14 mouse cellular contexts compared by ENCODE assay signal in the genomic region with DNA sequence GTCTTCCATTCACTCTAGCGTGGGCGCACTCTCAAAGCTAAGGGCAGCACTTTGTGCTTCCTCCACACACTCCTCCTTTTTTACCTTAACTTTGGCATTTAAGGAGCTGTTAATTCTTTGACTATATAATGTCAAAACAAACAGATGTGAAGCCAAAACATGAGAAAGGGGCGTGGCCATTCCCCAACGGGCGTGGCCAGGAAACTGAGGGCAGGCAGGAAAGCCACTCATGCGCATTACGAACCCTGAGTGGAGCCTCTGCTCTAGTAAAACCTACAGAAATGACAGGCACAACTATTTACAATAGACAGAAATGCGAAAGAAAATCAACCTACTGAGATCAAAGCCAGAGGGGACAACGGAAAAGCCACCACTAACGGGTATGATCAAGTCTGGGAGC. TPM values are rescaled to one million over a fixed set of nuclear protein-coding genes. Genes with fewer than 3 reads are reported as not detected.
DNase-seq lines count a peak whose midpoint lies in the region; ATAC-seq lines count a peak whose summit lies in the region.
"Had no signal": no experiment of that assay in that cellular context is flagged by ENCODE, and none has a peak within 500 bp of the region (broad histone marks: within the 10 kb centered on the region; RNA-seq: fewer than 3 reads in every experiment).

No protein-coding gene starts in this region.

- no peaks in the 10 kb centered on the region for H3K9me3 ChIP-seq in heart, embryonic 15.5 days (replicated peaks)
- H3K9me3 ChIP-seq: limb, embryonic 15.5 days had no signal

- no peak overlapping the region for H3K9ac ChIP-seq in heart, embryonic 15.5 days
- H3K9ac ChIP-seq: forebrain, postnatal 0 days; limb, embryonic 15.5 days had no signal

- no peak for DNase-seq in heart, postnatal 4 days
- DNase-seq in 416B (ENCODE audit: low read depth) = peak; percentile 27
- peak; percentile 67 for DNase-seq in T-cell, adult 2 months (ENCODE audit: low spot score)
- no peak for DNase-seq in ovary, postnatal 14 days (ENCODE audit: low spot score)
- DNase-seq: cerebellum, adult 9-11 months; forebrain, postnatal 0 days; layer of hippocampus, postnatal 36 days had no signal

- H3K36me3 ChIP-seq in heart, embryonic 15.5 days = peaks cover 93% of the 10 kb centered on the region

- no peaks in the 10 kb centered on the region for H3K27me3 ChIP-seq in heart, embryonic 15.5 days
- H3K27me3 ChIP-seq: limb, embryonic 15.5 days had no signal

- no peak; the same call in 1 of the 2 replicates for ATAC-seq in heart, embryonic 15.5 days (replicated peaks; ENCODE audit: insufficient number of reproducible peaks, insufficient read depth, low FRiP score, low read depth)
- ATAC-seq in megakaryocyte progenitor cell, adult 5-6 weeks (replicated peaks; ENCODE audit: poor library complexity) = peak; percentile 41; the same call in 1 of the 2 replicates
- no peak for ATAC-seq in megakaryocyte-erythroid progenitor cell, adult 5-6 weeks (replicated peaks; ENCODE audit: low FRiP score, low TSS enrichment, poor library complexity, severe bottlenecking)
- ATAC-seq in granulocyte monocyte progenitor cell, adult 5-6 weeks (replicated peaks; ENCODE audit: poor library complexity, severe bottlenecking) = no peak
- ATAC-seq: forebrain, postnatal 0 days; hindbrain, embryonic 16.5 days had no signal

- no peak overlapping the region for H3K4me2 ChIP-seq in heart, embryonic 15.5 days
- H3K4me2 ChIP-seq: limb, embryonic 15.5 days had no signal

- peak overlapping the region; percentile 29 for H3K27ac ChIP-seq in heart, embryonic 15.5 days
- H3K27ac ChIP-seq: limb, embryonic 15.5 days; macrophage had no signal

- H3K4me3 ChIP-seq in heart, embryonic 15.5 days = no peak overlapping the region
- H3K4me3 ChIP-seq: limb, embryonic 15.5 days had no signal

- WGBS in heart, embryonic 15.5 days = 84% methylated on average over 10 of the region's 10 CpGs

- H3K4me1 ChIP-seq in heart, embryonic 15.5 days (replicated peaks) = peaks cover 6% of the 10 kb centered on the region

RNA-seq across cellular contexts. Expression of a gene that starts 39.0 kb away (rescaled TPM):
- 121 and 125 TPM in 2 replicates for polyA plus RNA-seq in heart, embryonic 15.5 days (2015; fragmentation: Nextera tagmentation; extraction: Ambion mirVana)
- 100 to 1,000 TPM; 198 to 199 TPM for total RNA-seq in heart, postnatal 4 days (2021)
- 89.9 and 91.0 TPM in 2 replicates for total RNA-seq in megakaryocyte progenitor cell, adult 5-6 weeks (2015)
- 46.6 and 54.0 TPM in 2 replicates for total RNA-seq in megakaryocyte progenitor cell, adult 5-6 weeks (2017)
- 107 and 116 TPM in 2 replicates for total RNA-seq in megakaryocyte-erythroid progenitor cell, adult 5-6 weeks (2014; fragmentation: Nextera tagmentation)
- 42.8 and 45.5 TPM in 2 replicates for total RNA-seq in megakaryocyte-erythroid progenitor cell, adult 5-6 weeks (2017)
- total RNA-seq in granulocyte monocyte progenitor cell, adult 5-6 weeks (2014; fragmentation: Nextera tagmentation) = 139 and 142 TPM in 2 replicates
- 49.9 and 63.1 TPM in 2 replicates for total RNA-seq in granulocyte monocyte progenitor cell, adult 5-6 weeks (2017)

RNA-seq across cellular contexts. Expression of a gene that starts 46.1 kb away (rescaled TPM):
- polyA plus RNA-seq in heart, embryonic 15.5 days (2015; fragmentation: Nextera tagmentation; extraction: Ambion mirVana) = 3.1 and 5.0 TPM in 2 replicates
- 1 to 10 TPM; 2.1 to 2.5 TPM for total RNA-seq in heart, postnatal 4 days (2021)
- total RNA-seq in megakaryocyte progenitor cell, adult 5-6 weeks (2015) = 139 and 150 TPM in 2 replicates
- total RNA-seq in megakaryocyte progenitor cell, adult 5-6 weeks (2017) = 155 and 185 TPM in 2 replicates
- 1.7 and 12.8 TPM in 2 replicates for total RNA-seq in megakaryocyte-erythroid progenitor cell, adult 5-6 weeks (2014; fragmentation: Nextera tagmentation)
- 3.3 and 3.9 TPM in 2 replicates for total RNA-seq in megakaryocyte-erythroid progenitor cell, adult 5-6 weeks (2017)
- 163 and 170 TPM in 2 replicates for total RNA-seq in granulocyte monocyte progenitor cell, adult 5-6 weeks (2014; fragmentation: Nextera tagmentation)
- total RNA-seq in granulocyte monocyte progenitor cell, adult 5-6 weeks (2017) = 165 and 177 TPM in 2 replicates

Comparison
In these comparisons a context has a peak if more than half of its experiments do, and no peak if none do; other contexts are left out.
1. DNase-seq: peak in 416B (single experiment) and T-cell, adult 2 months (single experiment); none in heart, postnatal 4 days (single experiment) and ovary, postnatal 14 days (single experiment).
2. RNA of a gene that starts 46.1 kb away (total RNA-seq): 139 to 185 TPM in megakaryocyte progenitor cell, adult 5-6 weeks and 163 to 177 TPM in granulocyte monocyte progenitor cell, adult 5-6 weeks; 1.7 to 12.8 TPM in megakaryocyte-erythroid progenitor cell, adult 5-6 weeks and 2.1 to 2.5 TPM in heart, postnatal 4 days; every median in the first group is over 10 times any median in the second.